Mouse (Mus musculus) erythroblast, adult 5-6 weeks (primary cell): Measurements from ENCODE around the gene Stpg1. TPM values are rescaled to one million over a fixed set of nuclear protein-coding genes. Genes with fewer than 3 reads are reported as not detected.

Experiments used
- ATAC-seq: replicated peaks from 2 replicates; pipeline ENCODE4 v1.8.0; 2016; ENCODE audit warnings: moderate number of reproducible peaks, mild to moderate bottlenecking, moderate TSS enrichment, inconsistent platforms; ENCODE audit not compliant: poor library complexity, low FRiP score, severe bottlenecking
- total RNA-seq, 2 experiments: library from RNA; stranded (forward) in 1 of 2; stranded (reverse) in 1 of 2; fragments of 150-400 nt in 1 of 2; fragments of 200-764, 138-1000 nt in 1 of 2; gene quantifications; 2 replicates each; pipeline versions ENCODE4 v1.2.3 to v1.2.4; 2015 to 2017; ENCODE audit warnings: low replicate concordance in 2 of 2

Stpg1 gene
- total RNA-seq, 2 experiments from 2014 or later = not detected

- ATAC-seq = no peak
Measured at GRCm38 (mm10) chr4:135546793-135547192, 52.2 kb downstream of the Stpg1 start.

- no peak for ATAC-seq
Measured at GRCm38 (mm10) chr4:135547551-135547950, 53.0 kb downstream of the Stpg1 start.

- no peak for ATAC-seq
Measured at GRCm38 (mm10) chr4:135548108-135548507, 53.5 kb downstream of the Stpg1 start.

GRCm38 (mm10) chr4:135548521-135549077 is 54.0 kb downstream of the Stpg1 start:
- no peak for ATAC-seq

GRCm38 (mm10) chr4:135549323-135549722 is 54.7 kb downstream of the Stpg1 start:
- no peak for ATAC-seq

GRCm38 (mm10) chr4:135563794-135564193 is 69.2 kb downstream of the Stpg1 start:
- ATAC-seq = no peak

GRCm38 (mm10) chr4:135565400-135565799 is 70.8 kb downstream of the Stpg1 start:
- ATAC-seq = no peak

- no peak for ATAC-seq
Measured at GRCm38 (mm10) chr4:135567042-135567441, 72.5 kb downstream of the Stpg1 start.

- ATAC-seq = no peak
Measured at GRCm38 (mm10) chr4:135567484-135567883, 72.9 kb downstream of the Stpg1 start.

GRCm38 (mm10) chr4:135569201-135569600 is 74.6 kb downstream of the Stpg1 start:
- ATAC-seq = no peak

GRCm38 (mm10) chr4:135570152-135571036 is 75.8 kb downstream of the Stpg1 start:
- ATAC-seq = no peak

- no peak for ATAC-seq
Measured at GRCm38 (mm10) chr4:135571037-135571550, 76.5 kb downstream of the Stpg1 start.

GRCm38 (mm10) chr4:135572276-135572675 is 77.7 kb downstream of the Stpg1 start:
- ATAC-seq = no peak

- no peak for ATAC-seq
Measured at GRCm38 (mm10) chr4:135573251-135573808, 78.7 kb downstream of the Stpg1 start, which contains the start of gene Grhl3. Gene Grhl3 (minus strand): TSS chr4:135573630.

- ATAC-seq = no peak
Measured at GRCm38 (mm10) chr4:135575365-135576140, 81.0 kb downstream of the Stpg1 start.

GRCm38 (mm10) chr4:135578490-135578889 is 83.9 kb downstream of the Stpg1 start:
- no peak for ATAC-seq

- ATAC-seq = no peak
Measured at GRCm38 (mm10) chr4:135579695-135580094, 85.1 kb downstream of the Stpg1 start.

- no peak for ATAC-seq
Measured at GRCm38 (mm10) chr4:135581222-135581910, 86.8 kb downstream of the Stpg1 start.

GRCm38 (mm10) chr4:135584838-135585237 is 90.2 kb downstream of the Stpg1 start:
- no peak for ATAC-seq
